Mouse (Mus musculus): ENCODE results near the gene 4921530L21Rik.

4921530L21Rik gene

GRCm38 (mm10) chr14:95880954-95881353 is at the start of gene 4921530L21Rik:
Gene 4921530L21Rik (plus strand): TSS chr14:95881254.
- no peak for DNase-seq (ENCODE audit: low read depth, low spot score)

- no peak for DNase-seq (ENCODE audit: low read depth, low spot score)
Measured at GRCm38 (mm10) chr14:95833866-95834265, 47.2 kb upstream of the 4921530L21Rik start.

- no peak for DNase-seq (ENCODE audit: low read depth, low spot score)
Measured at GRCm38 (mm10) chr14:95862981-95863380, 18.1 kb upstream of the 4921530L21Rik start.

- DNase-seq (ENCODE audit: low read depth, low spot score), result no peak
Measured at GRCm38 (mm10) chr14:95865676-95866416, 15.2 kb upstream of the 4921530L21Rik start.

GRCm38 (mm10) chr14:95872020-95872419 is 9.0 kb upstream of the 4921530L21Rik start:
- DNase-seq (ENCODE audit: low read depth, low spot score), result no peak

GRCm38 (mm10) chr14:95876785-95877510 is 4.1 kb upstream of the 4921530L21Rik start:
- peak; percentile 95 for DNase-seq (ENCODE audit: low read depth, low spot score)

- no peak for DNase-seq (ENCODE audit: low read depth, low spot score)
Measured at GRCm38 (mm10) chr14:95877548-95877947, 3.5 kb upstream of the 4921530L21Rik start.

GRCm38 (mm10) chr14:95899458-95899857 is 18.4 kb downstream of the 4921530L21Rik start:
- no peak for DNase-seq (ENCODE audit: low read depth, low spot score)

- no peak for DNase-seq (ENCODE audit: low read depth, low spot score)
Measured at GRCm38 (mm10) chr14:95904591-95905095, 23.6 kb downstream of the 4921530L21Rik start.

GRCm38 (mm10) chr14:95913293-95913692 is 32.2 kb downstream of the 4921530L21Rik start:
- DNase-seq (ENCODE audit: low read depth, low spot score), result peak; percentile 86

- no peak for DNase-seq (ENCODE audit: low read depth, low spot score)
Measured at GRCm38 (mm10) chr14:95926742-95927141, 45.7 kb downstream of the 4921530L21Rik start.

GRCm38 (mm10) chr14:95927810-95928785 is 47.0 kb downstream of the 4921530L21Rik start:
- DNase-seq (ENCODE audit: low read depth, low spot score), result no peak
